Mouse (Mus musculus) limb, embryonic 14.5 days (tissue): Measurements from ENCODE around the gene Dhrs3. TPM values are rescaled to one million over a fixed set of nuclear protein-coding genes. Genes with fewer than 3 reads are reported as not detected.

Experiments used
- ATAC-seq: fragments of 200-750 bp; cut with Nextera tagmentation; 2 replicates; pipeline ENCODE4 v1.8.0; 2017; ENCODE audit warnings: low read depth, moderate number of reproducible peaks, moderate TSS enrichment; ENCODE audit not compliant: low FRiP score
- DNase-seq: peaks from one replicate; pipeline ENCODE4 v3.0.0-alpha.2; 2015; ENCODE audit warnings: low spot score
- H3K27ac ChIP-seq: fragments of 300-500 bp; sonication (generic); replicated peaks from 2 replicates; pipeline ENCODE4 v1.5.1; 2014; ENCODE audit warnings: low read depth, mild to moderate bottlenecking, low read length, moderate library complexity, mixed read lengths
- H3K27me3 ChIP-seq: fragments of 300-500 bp; sonication (generic); 2 replicates; pipeline ENCODE4 v1.6.1; 2014; ENCODE audit warnings: low read length, mixed read lengths; ENCODE audit not compliant: control insufficient read depth, insufficient read depth
- H3K36me3 ChIP-seq: fragments of 300-500 bp; sonication (generic); 2 replicates; pipeline ENCODE4 v1.6.1; 2014; ENCODE audit warnings: mild to moderate bottlenecking, low read length, moderate library complexity, mixed read lengths; ENCODE audit not compliant: control insufficient read depth, insufficient read depth
- H3K4me1 ChIP-seq: fragments of 300-500 bp; sonication (generic); 2 replicates; pipeline ENCODE4 v1.6.1; 2014; ENCODE audit warnings: antibody characterized with exemption, low read length, mixed read lengths; ENCODE audit not compliant: control insufficient read depth, insufficient read depth
- H3K4me2 ChIP-seq: fragments of 300-500 bp; sonication (generic); replicated peaks from 2 replicates; pipeline ENCODE4 v1.6.1; 2014; ENCODE audit warnings: low read depth, mild to moderate bottlenecking, low read length, moderate library complexity; ENCODE audit not compliant: severe bottlenecking
- H3K4me3 ChIP-seq: fragments of 300-500 bp; sonication (generic); replicated peaks from 2 replicates; pipeline ENCODE4 v1.5.1; 2014; ENCODE audit warnings: low read length
- H3K9ac ChIP-seq: fragments of 300-500 bp; sonication (generic); 2 replicates; pipeline ENCODE4 v1.6.1; 2014; ENCODE audit warnings: mild to moderate bottlenecking, low read depth, low read length, moderate library complexity; ENCODE audit not compliant: severe bottlenecking
- H3K9me3 ChIP-seq: fragments of 300-500 bp; sonication (generic); 2 replicates; pipeline ENCODE4 v1.6.1; 2016; ENCODE audit warnings: low read length; ENCODE audit not compliant: control insufficient read depth
- POLR2A ChIP-seq: fragments of 200-500 bp; IDR thresholded peaks from 2 replicates; pipeline ENCODE4 v1.8.0; 2012; ENCODE audit warnings: inconsistent platforms, mild to moderate bottlenecking, moderate library complexity, borderline replicate concordance; ENCODE audit not compliant: insufficient read depth, insufficient read length; ENCODE audit errors: extremely low read depth
- WGBS: fragments of 180-500 bp; shearing (Covaris S2); extraction: QIAGEN DNeasy Blood & Tissue Kit; methylation state at CpG from one replicate; pipeline ENCODE4 v1.1.7; 2014; 5-methylcytosine and 5-hydroxymethylcytosine counted together
- polyA plus RNA-seq, 2 experiments: library from polyadenylated mRNA; depleted of rRNA in 1 of 2; stranded (reverse) in 1 of 2; unstranded in 1 of 2; fragments of >200 nt; fragmentation: Nextera tagmentation in 1 of 2; extraction: Ambion mirVana in 1 of 2; gene quantifications; 2 replicates each; pipeline versions ENCODE4 v1.2.1 to v1.2.3; 2012 to 2014

Gene Dhrs3
- polyA plus RNA-seq, 2 experiments: 69.7 to 121 TPM

- Histone ChIP-seq H3K4me3 (no peak overlapping the region), H3K9ac (no peak overlapping the region), H3K4me1 (no peaks in the 10 kb centered on the region), H3K36me3 (no peaks in the 10 kb centered on the region), H3K9me3 (no peaks in the 10 kb centered on the region), H3K4me2 (no peak overlapping the region), H3K27ac (no peak overlapping the region), H3K27me3 (no peaks in the 10 kb centered on the region)
- ATAC-seq: no peak
- WGBS: 65% methylated on average over 1 of the region's 1 CpGs
- TF ChIP-seq POLR2A: no peak
- no peak for DNase-seq
These were observed 63.2 kb downstream of the Dhrs3 start for GRCm38 (mm10) chr4:144955863-144956262.

- ATAC-seq (no peak), DNase-seq (no peak)
- Histone ChIP-seq H3K27me3 (no peaks in the 10 kb centered on the region), H3K4me1 (no peaks in the 10 kb centered on the region), H3K9me3 (no peaks in the 10 kb centered on the region), H3K36me3 (no peaks in the 10 kb centered on the region), H3K27ac (no peak overlapping the region), H3K4me3 (no peak overlapping the region), H3K9ac (no peak overlapping the region), H3K4me2 (no peak overlapping the region)
- 63% methylated on average over 1 of the region's 1 CpGs for WGBS
- TF ChIP-seq POLR2A: no peak
These were observed 63.7 kb downstream of the Dhrs3 start for GRCm38 (mm10) chr4:144956293-144956692.

- Histone ChIP-seq H3K9ac (no peak overlapping the region), H3K4me3 (no peak overlapping the region), H3K27me3 (no peaks in the 10 kb centered on the region), H3K27ac (no peak overlapping the region), H3K4me2 (no peak overlapping the region), H3K4me1 (no peaks in the 10 kb centered on the region), H3K9me3 (no peaks in the 10 kb centered on the region), H3K36me3 (no peaks in the 10 kb centered on the region)
- ATAC-seq (no peak), DNase-seq (no peak)
- WGBS: 91% methylated on average over 4 of the region's 4 CpGs
- no peak for TF ChIP-seq POLR2A
These were observed 64.6 kb downstream of the Dhrs3 start for GRCm38 (mm10) chr4:144957186-144957585.

GRCm38 (mm10) chr4:144957721-144958120 is 65.1 kb downstream of the Dhrs3 start:
- TF ChIP-seq POLR2A: no peak
- Histone ChIP-seq H3K4me2 (no peak overlapping the region), H3K4me1 (no peaks in the 10 kb centered on the region), H3K4me3 (no peak overlapping the region), H3K36me3 (no peaks in the 10 kb centered on the region), H3K27me3 (no peaks in the 10 kb centered on the region), H3K9ac (no peak overlapping the region), H3K27ac (no peak overlapping the region), H3K9me3 (no peaks in the 10 kb centered on the region)
- 73% methylated on average over 2 of the region's 2 CpGs for WGBS
- DNase-seq (no peak), ATAC-seq (no peak)

GRCm38 (mm10) chr4:144960188-144960904 is 67.7 kb downstream of the Dhrs3 start:
- TF ChIP-seq POLR2A: no peak
- no peak overlapping the region for H3K27ac ChIP-seq
- 54% methylated on average over 8 of the region's 8 CpGs for WGBS
- H3K9ac ChIP-seq: no peak overlapping the region
- DNase-seq: no peak
- H3K36me3 ChIP-seq: no peaks in the 10 kb centered on the region
- no peaks in the 10 kb centered on the region for H3K4me1 ChIP-seq
- no peak overlapping the region for H3K4me2 ChIP-seq
- no peak overlapping the region for H3K4me3 ChIP-seq
- H3K27me3 ChIP-seq: no peaks in the 10 kb centered on the region
- ATAC-seq: no peak
- no peaks in the 10 kb centered on the region for H3K9me3 ChIP-seq
